Mouse (Mus musculus) embryo, embryonic 10 days (tissue): ENCODE measurements around the gene Dhx38.

ENCODE experiments used
- DNase-seq: peaks from one replicate; pipeline ENCODE4 v3.0.0-alpha.2; 2015; ENCODE audit warnings: low spot score

Gene Dhx38

DNA sequence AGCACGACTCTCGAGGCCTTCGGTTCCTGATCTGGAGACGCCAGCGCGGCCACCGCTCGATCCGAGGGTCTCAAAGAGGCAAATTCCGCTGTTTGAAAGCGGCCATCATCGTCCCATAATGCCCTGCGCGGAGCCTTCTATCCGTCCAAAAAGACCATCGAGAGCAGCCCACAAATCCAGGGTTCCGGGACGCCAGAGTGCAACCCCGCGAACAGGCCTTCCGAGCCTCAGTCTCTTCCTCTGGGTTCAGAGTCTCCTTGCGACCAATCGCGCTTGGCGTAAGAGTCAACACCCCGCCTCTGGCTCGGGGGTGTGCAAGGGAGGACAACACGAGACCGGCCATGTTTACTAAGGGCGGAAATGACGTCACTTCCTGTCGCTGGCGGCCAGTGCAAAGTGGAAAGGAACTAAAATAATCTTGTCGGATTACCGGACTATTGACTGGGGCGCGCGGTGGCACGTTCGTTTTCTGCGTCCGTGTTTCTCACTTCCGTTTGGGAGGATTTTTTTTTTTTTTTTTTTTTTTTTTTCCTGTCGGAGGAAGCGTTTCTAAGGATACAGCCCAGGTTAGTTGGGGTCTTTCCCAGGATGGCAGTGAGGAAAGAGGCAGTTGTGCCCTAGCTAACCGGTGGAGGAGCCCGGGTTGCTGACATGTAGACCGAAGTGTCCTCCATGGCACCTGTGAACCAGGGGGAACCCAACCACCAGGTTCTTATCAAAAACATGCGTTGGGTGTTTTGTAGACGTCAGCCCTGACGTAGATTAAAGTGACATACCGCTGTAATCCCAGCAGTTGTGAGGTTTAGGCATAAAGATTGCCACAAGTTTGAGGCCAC, at the start of gene Dhx38, which contains the start of gene Txnl4b:
TSS of gene Dhx38 (minus strand) at position 364 of the 836 bp plus-strand sequence.
TSS of gene Txnl4b (plus strand) at position 395 of the 836 bp plus-strand sequence.
- peak; percentile 100 for DNase-seq

DNA sequence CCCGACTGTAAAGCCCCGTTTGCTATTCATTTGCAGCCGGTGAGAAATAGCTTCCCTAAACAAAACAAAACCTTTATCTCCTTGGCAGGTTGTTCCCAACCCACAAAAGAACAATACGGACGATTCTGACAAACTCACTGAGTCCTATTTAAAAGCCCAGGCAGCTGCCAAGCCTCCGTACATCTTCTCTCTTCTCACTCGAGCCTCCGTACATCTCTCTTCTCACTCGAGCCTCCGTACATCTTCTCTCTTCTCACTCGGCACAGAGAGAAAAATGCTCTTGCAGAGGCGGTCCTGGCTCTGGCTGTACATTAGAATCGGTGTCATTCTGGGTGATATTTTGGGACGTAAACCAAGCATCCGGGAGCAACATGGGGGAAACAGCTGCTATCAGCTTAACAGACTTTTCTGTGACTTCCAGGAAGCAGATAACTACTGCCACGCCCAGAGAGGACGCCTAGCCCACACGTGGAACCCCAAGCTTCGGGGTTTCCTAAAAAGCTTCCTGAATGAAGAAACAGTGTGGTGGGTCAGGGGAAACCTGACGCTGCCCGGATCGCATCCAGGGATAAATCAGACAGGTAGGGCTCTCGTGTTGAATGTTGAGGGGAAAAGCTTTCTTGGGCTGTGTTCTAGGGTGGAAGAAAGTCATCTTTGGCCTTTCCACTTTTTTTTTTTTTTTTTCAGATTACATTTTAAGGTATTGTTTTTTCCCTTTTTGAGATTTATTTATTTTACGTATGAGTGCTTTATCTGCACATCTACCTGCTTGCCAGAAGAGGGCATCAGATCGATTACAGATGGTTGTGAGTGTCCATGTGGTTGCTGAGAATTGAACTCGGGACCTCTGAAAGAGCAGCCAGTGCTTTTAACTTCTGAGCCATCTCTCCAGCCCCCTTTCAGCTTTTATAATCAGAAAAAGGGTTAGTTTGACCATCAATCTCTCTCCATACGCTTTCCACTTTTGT, 48.9 kb upstream of the Dhx38 start, which contains the start of gene Pkd1l3:
TSS of gene Pkd1l3 (plus strand) at position 275 of the 968 bp plus-strand sequence.
- DNase-seq = no peak

DNA sequence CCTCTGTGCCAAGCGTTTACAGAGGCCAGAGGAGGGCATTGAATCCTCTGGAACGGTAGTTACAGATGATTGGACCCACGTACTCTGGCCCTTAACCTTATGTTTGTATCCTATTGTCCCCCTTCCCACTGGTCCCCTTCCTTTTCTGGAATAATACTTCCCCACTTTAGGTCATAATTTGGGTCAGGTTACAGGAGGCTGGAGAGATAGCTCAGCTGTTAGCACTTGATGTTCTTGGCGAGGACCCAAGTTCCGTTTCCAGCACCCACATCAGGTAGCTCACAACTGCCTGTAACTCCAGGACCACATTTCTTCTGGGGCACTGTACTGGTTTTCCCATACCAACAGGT, 43.5 kb upstream of the Dhx38 start:
- peak; percentile 5 for DNase-seq

DNA sequence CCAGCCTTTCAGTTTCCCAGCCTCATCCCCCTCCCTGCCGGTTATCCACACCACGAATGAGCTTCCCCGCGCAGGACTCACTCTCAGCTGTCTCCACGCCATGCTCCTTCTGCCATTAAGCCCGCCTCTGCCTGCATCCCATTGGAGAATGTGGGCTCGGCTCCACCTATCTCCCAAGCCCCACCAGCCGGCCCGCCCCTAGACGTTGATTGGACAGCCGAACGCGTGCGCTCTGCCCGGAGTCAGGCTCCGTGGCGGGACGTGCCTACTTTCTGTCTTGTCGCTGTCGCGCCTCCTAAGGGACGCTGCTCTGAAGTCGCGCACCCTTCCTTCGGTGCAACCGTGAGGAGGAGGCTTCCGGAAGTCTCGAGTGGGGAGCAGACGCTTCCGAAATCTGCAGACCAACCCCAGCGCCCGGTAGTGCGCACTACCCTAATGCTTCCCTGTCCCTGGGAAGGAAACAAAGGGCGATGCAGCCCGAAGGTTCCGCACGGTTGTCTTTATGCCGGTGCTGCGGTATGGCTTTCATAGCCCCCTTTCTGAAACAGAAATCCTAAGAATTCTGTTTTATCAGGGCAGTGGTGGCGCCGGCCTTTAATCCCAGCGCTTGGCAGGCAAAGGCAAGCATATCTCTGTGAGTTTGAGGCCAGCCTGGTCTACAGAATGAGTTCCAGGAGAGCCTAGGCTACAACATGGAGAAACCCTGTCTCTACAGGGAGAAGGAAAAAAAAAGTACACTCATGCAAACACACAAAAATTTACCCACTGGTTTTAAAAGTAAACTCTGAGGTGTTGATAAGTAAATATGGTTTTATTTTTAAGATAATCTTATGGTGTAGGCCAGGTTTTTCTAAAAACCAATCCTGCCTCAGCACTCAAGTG, 42.9 kb upstream of the Dhx38 start, which contains the start of gene Dhodh:
TSS of gene Dhodh (minus strand) at position 403 of the 882 bp plus-strand sequence.
- peak; percentile 98 for DNase-seq

DNA sequence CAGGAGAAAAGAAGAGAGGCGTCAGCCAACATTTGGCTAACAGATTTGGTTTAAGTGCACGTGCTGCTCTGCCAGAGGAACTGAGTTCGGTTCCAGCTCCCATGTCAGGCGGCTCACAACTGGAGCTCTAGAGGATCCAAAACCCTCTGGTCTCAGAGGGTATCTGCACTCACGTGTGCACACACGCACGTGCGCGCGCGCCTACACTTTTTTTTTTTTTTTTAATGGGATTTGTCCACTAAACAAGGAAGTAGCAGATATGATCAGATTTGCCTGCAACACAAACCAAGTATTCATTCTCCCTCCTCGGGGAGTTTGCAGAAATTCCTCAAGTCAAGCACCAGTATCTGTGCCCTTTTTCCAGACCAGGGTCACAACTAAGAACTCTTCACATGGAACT, 42.0 kb upstream of the Dhx38 start:
- peak; percentile 36 for DNase-seq

DNA sequence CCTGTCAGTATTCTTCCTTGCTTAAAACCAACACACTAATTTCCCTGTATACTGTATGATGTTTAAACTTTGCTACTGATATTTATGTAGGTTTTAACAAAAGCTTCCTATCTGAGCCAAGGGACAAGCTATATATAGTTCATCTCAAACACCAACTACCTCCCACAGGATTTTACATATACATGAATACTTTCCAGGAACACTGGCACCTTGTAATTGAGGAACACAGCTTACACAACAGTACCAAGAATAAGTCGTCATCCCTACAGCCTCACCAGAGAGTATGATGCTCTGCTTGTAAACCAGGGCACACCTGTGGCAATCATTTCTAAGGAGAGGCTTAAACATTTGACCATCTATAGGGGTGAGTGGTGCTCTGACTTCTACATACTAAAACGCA, 41.1 kb upstream of the Dhx38 start:
- DNase-seq = no peak

DNA sequence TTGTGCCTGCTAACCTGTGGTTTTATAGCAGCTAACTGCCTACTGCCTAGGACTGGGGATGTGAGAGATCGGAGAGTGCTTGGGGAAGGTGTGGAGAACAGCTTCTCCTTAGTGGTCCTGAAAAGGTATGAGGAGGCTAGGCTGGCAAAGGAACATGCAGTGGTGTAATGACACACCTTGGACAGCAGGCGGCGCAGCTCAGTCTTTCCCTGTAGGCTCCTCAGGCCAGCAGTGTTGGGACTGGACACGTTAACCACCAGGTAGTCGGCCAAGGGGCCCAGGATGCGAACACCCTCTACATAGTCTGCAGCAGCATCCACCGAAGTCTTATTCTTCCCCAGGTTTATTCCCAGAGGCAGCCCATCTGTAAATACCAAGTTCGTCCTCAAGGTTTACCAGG, 30.2 kb upstream of the Dhx38 start:
- peak; percentile 75 for DNase-seq

DNA sequence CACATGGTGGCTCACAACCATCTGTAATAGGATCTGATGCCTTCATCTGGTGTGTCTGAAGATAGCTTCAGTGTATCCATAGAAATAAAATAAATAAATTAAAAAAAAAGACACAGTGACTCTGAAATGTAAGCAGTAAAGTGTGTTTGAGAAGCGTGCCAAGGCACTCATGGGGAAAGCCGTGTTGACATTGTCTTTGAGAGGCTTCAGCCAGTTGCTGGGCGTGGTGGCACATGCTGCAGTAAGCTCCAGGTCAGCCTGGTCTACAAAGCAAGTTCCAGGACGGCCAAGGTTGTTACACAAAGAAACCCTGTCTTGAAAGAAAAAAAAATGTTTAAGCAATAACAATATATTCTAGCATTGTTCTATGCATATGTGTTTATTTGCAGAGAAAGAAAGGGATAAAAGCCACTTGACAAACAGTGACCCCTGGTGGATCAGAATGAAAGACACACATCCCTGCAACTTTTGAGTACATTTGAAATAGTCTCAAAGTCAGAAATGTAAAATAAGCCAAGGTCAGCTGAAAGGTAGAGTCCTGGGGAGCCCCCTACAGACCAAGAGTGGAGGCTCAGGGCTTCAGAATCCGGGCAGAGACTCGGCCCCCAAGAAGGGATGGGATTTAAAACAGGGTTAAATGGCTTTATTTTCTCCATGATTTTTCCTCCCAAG, 27.6 kb upstream of the Dhx38 start:
- DNase-seq = no peak

DNA sequence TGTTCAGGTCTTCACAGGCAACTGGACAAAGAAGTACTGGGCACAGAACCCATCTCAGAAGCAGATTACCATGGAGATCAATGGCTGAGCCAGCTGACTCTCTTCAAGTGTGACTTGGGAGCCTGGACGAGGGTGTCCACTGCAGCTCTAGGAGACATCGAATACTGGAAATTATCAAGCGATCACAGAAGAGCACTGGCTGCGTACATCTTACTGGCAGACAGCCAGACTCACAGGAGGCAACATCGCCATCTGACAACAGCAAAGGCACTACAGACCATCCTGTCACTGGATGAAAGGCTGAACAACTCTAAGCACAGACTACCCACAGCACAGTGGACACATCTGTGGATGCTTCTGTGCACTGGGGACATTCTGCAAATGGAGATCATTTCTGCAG, 26.5 kb upstream of the Dhx38 start:
- DNase-seq = no peak

DNA sequence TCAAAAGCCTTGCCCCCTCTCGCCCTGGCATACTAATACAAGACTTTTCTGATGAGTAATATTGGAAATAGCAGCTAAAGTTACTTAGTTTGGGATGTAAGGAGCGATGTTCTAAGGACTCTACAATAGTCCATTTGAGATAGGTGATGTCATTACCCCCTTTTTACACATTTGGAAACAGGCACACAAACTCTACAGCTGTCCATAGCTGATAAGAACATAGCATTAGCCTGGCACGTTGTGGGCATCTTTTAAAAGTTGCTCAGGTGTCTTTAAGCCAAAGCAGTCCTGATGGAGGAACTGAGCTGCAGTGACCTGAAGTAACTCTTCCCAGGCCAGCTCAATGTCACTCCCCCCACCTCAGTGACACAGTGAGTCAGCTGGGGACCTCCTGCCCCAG, 25.7 kb upstream of the Dhx38 start:
- DNase-seq = no peak

DNA sequence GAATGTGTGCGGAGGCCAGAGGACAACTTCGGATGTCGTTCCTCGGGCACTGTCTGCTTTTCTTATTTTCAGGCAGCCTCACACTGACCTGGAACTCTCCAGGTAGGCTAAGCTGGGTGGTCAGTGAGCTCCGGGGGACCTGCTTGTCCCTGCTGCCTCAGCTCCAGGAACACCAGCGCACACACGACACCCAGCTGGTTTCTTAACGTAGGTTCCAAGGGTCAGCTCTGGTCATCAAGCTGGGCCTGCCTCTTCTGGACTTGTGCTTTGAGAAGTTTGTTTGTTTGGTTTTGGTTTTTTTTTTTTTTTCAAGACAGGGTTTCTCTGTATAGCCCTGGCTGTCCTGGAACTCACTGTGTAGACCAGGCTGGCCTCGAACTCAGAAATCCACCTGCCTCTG, 25.2 kb upstream of the Dhx38 start:
- DNase-seq = no peak

DNA sequence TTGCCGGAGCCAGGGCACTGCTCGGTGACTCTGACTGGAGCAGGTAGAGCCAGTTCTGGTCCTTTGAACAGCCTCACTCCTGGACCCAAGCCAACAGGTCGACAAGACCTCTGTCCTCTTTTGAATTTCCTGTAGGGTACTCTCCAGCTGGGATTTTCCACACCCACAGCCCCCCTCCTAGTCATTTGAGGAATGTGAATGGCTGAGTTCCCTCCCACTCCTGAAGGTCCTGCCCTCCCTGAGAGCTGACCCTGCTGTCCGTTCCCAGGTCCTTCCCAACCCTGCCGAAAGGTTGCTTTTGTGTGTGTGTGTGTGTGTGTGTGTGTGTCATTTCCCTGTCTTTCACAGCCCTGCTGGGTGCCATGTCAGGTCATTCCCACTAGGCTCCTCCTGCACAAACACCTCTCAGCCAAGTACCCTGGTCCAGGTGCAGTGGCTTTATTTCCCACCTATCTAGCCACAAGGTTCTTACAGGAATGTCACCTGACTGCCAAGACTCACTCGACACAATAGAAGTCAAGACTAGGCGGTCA, 21.4 kb upstream of the Dhx38 start:
- no peak for DNase-seq

DNA sequence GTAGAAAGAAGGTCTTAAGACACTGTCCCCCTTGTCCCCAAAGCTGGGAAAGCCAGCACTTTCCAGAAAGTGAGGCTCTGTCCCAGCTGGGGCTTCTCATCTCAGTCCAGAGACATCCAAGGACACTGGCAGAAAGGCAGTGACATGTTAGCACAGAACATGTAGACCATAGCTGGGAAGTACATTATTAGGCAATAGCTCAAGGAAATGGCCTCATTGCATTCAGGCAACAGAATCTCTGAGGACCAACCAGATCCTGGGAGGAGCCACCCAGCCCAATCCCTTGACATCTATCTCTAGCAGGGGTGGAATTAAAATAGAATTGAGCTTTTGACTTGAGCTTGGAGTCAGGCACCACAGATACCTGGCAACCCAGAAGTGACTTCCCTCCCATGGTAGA, 20.0 kb upstream of the Dhx38 start:
- DNase-seq = no peak

DNA sequence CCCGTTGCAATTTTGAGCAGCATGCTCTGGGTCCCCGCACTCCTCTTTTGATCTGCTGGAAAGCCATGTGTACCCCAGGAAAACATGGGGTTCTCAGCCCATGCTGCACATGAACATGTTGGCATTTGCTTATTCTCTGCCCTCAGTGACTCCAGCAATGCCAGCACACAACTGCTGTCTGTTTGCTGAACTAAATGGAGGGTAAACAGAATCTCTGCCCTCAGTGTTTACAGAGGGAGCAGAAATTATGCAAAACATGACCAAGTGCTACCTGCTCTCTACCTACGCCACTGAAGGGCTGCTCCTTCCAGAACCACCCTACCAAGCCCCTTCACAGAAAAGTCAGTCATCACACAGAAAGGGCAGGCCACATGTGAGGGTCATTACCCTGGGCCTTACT, 19.2 kb upstream of the Dhx38 start:
- no peak for DNase-seq

DNA sequence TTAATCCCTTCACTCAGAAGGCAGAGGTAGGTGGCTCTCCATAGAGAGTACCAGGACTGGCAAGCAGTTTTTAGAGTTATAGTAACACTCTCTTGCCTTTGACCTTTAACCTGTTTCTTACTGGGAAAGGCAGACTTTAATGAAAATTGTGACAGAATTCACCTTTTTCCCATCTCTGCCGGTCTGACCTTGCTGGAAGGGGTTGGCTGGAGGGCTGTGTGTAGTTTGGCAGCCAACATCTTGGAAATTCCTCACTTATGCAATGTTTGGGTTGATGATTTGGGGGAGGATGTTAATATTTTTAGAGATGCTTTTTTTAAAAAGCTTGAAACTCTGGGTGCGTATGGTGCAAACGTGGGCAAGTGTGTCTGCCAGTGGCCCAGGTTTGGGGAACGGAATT, 18.6 kb upstream of the Dhx38 start:
- DNase-seq = no peak

DNA sequence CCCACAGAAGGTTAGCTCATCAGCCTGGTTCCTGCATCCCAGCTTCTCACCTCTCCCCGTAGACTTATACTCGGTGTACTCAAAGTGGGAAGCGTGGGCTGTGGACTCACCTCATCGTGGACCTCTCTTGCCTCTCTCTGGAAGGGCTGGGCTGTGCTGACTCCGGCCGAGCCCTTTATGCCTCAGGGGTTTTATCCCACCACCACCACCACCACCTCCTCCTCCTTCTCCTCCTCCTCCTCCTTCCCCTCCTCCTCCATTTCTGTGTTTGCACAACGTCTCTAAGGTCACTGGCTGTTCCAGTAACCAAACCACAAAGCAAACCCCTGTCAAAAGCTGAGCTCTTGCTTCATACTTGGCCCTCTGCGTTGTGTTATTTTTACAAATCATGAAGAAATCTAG, 13.2 kb upstream of the Dhx38 start, which contains the start of gene Hp:
TSS of gene Hp (minus strand) at position 273 of the 402 bp plus-strand sequence.
- no peak for DNase-seq

DNA sequence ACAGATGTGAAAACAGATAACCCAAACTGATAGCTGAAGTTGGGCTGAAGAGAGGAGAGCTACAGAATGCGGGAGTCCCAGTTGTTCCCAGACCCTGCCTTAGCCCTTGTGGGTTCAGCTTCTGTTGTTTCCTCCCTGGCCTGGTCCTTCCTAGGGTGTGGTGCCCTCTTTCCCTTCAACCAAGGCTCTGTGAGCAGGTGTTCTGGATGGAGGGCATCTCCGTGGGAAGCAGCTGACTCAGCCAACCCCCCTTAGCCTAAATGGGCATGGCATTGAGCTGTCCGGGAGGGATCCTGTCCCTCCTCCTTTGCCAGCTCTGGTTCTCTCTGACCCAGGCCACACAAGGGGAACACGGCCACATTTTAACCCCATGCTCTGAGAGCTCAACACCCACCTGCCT, 10.7 kb upstream of the Dhx38 start:
- DNase-seq = no peak

DNA sequence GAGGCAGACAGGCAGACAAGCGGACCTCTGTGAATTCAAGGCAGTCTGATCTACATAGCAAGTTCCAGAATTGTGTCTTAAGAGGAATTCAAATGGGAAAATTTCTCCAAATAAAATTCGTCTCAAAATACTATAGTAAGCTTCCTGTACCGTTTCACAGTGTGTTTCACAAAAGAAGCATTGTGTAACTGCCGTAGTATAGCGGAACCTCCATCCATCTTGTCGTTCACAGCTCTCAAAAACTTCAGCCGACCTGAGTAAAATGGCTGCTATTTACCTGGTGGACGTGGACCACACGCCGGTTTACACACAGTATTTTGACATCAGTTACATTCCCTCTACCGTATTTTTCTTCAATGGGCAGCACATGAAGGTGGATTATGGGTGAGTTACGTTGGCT, 5.5 kb upstream of the Dhx38 start:
- DNase-seq = no peak

DNA sequence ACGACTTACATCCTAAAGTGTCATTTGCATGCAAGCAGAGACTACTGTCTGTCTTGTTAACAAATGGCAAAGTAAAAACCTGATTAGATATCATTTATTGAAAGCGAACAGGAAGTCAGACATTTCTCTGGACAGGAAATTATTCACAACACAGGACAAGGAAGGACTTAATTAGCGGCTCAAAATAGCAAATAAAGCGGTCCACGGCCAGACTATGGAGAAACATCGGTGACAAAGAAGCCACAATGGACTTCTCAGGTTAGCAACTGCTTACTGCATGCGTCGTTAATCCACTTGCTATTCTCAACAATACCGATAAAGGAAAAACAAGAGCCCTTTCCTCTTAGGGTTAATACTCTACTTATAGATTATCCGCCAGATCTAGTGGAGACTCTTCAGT, 895 bp downstream of the Dhx38 start:
- no peak for DNase-seq

DNA sequence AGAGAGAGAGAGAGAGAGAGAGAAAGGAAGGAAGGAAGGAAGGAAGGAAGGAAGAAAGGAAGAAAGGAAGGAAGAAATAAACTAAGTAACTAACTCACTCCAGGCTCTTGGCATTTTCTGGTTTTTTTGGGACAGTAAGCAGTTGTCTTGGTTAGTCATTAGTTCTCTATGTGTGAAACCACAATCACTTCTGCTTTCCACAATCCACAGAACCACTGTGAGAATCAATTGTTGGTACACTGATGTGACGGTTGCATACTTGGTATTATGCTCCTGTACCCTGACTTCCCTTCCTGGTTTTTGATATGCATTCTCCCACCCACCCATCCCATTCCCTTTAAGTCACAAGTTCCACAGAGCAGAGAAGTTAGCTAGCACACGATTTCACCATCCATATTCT, 1.8 kb downstream of the Dhx38 start:
- no peak for DNase-seq

DNA sequence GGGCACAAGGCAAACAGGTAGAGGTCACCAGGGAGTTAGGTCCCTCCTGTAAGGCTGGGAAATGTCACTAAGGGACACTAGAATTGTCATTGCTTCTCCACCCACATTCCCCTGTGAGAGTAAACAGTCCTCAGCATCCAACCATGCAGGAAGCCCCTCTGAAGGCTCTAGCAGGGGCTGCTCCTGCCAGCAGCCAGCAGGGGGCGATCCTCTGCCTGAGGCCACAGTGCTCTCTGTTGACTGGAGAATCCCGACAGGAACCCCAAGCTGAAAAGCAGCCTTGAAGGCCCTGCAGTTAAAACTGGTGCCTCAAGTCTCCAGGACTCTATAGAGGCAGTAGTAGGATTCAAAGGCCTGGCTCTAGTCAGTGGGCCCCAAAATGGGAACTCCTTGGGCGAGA, 14.0 kb downstream of the Dhx38 start:
- DNase-seq = peak; percentile 47
